In the genomic region with DNA sequence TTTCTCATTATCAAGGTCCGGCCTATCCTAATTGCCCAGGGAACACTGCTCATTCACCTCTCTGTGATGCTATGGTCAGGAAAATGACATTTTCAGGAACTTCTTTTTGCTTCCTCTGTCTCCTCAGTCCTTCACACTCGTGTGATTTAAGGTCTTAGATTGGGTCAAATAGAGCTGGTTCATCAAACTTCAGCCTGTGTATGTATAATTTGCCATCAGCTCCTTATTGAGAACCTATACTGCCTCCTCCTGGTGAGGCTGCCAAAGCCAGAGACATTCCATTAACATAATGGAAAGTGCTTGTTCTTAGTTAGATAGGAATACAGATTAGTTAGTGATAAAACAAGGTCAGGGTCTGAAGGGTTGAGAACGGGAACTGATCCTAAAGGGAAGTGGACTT, we compare ENCODE assay signal across 11 mouse cellular contexts.
DNase-seq lines count a peak whose midpoint lies in the region; ATAC-seq and TF ChIP-seq lines count a peak whose summit lies in the region.
"Had no signal": no experiment of that assay in that cellular context is flagged by ENCODE, and none has a peak within 500 bp of the region (broad histone marks: within the 10 kb centered on the region; RNA-seq: fewer than 3 reads in every experiment).

No protein-coding gene starts in this region.

- H3K9me3 ChIP-seq in hindbrain, embryonic 14.5 days (ENCODE audit: control insufficient read depth, low read length) = no peaks in the 10 kb centered on the region

- no peaks in the 10 kb centered on the region for H3K36me3 ChIP-seq in hindbrain, embryonic 14.5 days (replicated peaks; ENCODE audit: control insufficient read depth, insufficient read depth)
- H3K36me3 ChIP-seq in thymus, adult 2 months (ENCODE audit: control insufficient read depth, insufficient read depth, low read length) = peaks cover 4% of the 10 kb centered on the region

- no peak for TF ChIP-seq POLR2A in thymus, adult 2 months (IDR thresholded peaks at IDR 0.05; ENCODE audit: control insufficient read depth, extremely low read depth, insufficient read depth, low read length, poor library complexity)

- H3K9ac ChIP-seq in hindbrain, embryonic 14.5 days = no peak overlapping the region

- no peaks in the 10 kb centered on the region for H3K27me3 ChIP-seq in hindbrain, embryonic 14.5 days (ENCODE audit: control insufficient read depth, insufficient read depth, low read length)
- H3K27me3 ChIP-seq in thymus, adult 2 months (ENCODE audit: control insufficient read depth, insufficient read depth, low read length) = no peaks in the 10 kb centered on the region

- H3K4me1 ChIP-seq in hindbrain, embryonic 14.5 days (replicated peaks; ENCODE audit: control insufficient read depth, insufficient read depth, low read length) = no peaks in the 10 kb centered on the region
- peaks cover 6% of the 10 kb centered on the region for H3K4me1 ChIP-seq in thymus, adult 2 months (replicated peaks; ENCODE audit: control insufficient read depth, insufficient read depth, low read length)

- intact Hi-C loops in gastrocnemius, adult 2 months (cut with DNase I) = loop anchor here (10.0 kb wide), 1 partner anchor 1161 kb away; no protein-coding TSS in a partner anchor

- H3K4me3 ChIP-seq in gastrocnemius, adult 2 months = no peak overlapping the region
- H3K4me3 ChIP-seq in hindbrain, embryonic 14.5 days (replicated peaks; ENCODE audit: low read length) = no peak overlapping the region
- H3K4me3 ChIP-seq in thymus, adult 2 months (ENCODE audit: control insufficient read depth, insufficient read depth, low read length) = no peak overlapping the region
- H3K4me3 ChIP-seq: myocyte had no signal

- ATAC-seq in hindbrain, embryonic 14.5 days (ENCODE audit: low FRiP score) = no peak
- no peak for ATAC-seq in megakaryocyte-erythroid progenitor cell, adult 5-6 weeks (replicated peaks; ENCODE audit: low FRiP score, low TSS enrichment, poor library complexity, severe bottlenecking)

- TF ChIP-seq CTCF in gastrocnemius, adult 2 months (IDR thresholded peaks at IDR 0.05) = peak; percentile 25; the same call in 1 of the 2 replicates
- no peak for TF ChIP-seq CTCF in thymus, adult 2 months (IDR thresholded peaks at IDR 0.05; ENCODE audit: borderline replicate concordance, control insufficient read depth, extremely low read depth, insufficient read depth, low read length, poor library complexity)

- H3K4me2 ChIP-seq in hindbrain, embryonic 14.5 days (replicated peaks) = no peak overlapping the region

- H3K27ac ChIP-seq in gastrocnemius, adult 2 months = no peak overlapping the region
- H3K27ac ChIP-seq in hindbrain, embryonic 14.5 days = no peak overlapping the region
- no peak overlapping the region for H3K27ac ChIP-seq in thymus, adult 2 months (ENCODE audit: control insufficient read depth, insufficient read depth, low read length)

- WGBS in hindbrain, embryonic 14.5 days = 47% methylated on average over 3 of the region's 3 CpGs
- whole genome bisulfite sequencing in thymus, adult 2 months = 84% methylated on average over 3 of the region's 3 CpGs

- DNase-seq in gastrocnemius, adult 2 months = no peak
- no peak for DNase-seq in gastrocnemius, adult 8-10 months (ENCODE audit: low spot score in 2 of 2)
- peak; percentile 30 to 32 for DNase-seq in right cerebral cortex, postnatal 10 days (ENCODE audit: low spot score in 2 of 2)
- no peak for DNase-seq in right cerebral cortex, postnatal 4 days
- peak; percentile 38 for DNase-seq in hindbrain, embryonic 14.5 days (ENCODE audit: low spot score)
- DNase-seq in urinary bladder, postnatal 4 days (ENCODE audit: low spot score in 2 of 2) = no peak
- DNase-seq in thymus, adult 2 months = no peak
- DNase-seq: cerebellum, adult 11-12 months; kidney, adult 11 months had no signal

Comparison
In these comparisons a context has a peak if more than half of its experiments do, and no peak if none do; other contexts are left out.
1. DNase-seq: peak in right cerebral cortex, postnatal 10 days (2 of 2) and hindbrain, embryonic 14.5 days (single experiment); none in gastrocnemius, adult 2 months (single experiment), gastrocnemius, adult 8-10 months (0 of 2), right cerebral cortex, postnatal 4 days (single experiment), urinary bladder, postnatal 4 days (0 of 2) and thymus, adult 2 months (single experiment).